Mouse (Mus musculus) G1E (cell line): Measurements from ENCODE around the gene C1qtnf4.

Source experiments
- CTCF ChIP-seq: IDR thresholded peaks from 2 replicates; pipeline ENCODE4 v1.5.1; 2012; ENCODE audit warnings: low read depth, low read length, inconsistent platforms, mixed read lengths
- GATA1 ChIP-seq: IDR thresholded peaks from 2 replicates; pipeline ENCODE4 v1.6.1; 2012; ENCODE audit warnings: borderline replicate concordance, low read length, inconsistent platforms, mixed read lengths
- GATA2 ChIP-seq: IDR thresholded peaks from 2 replicates; pipeline ENCODE4 v1.6.1; 2012; ENCODE audit warnings: low read depth, low read length, inconsistent platforms, borderline replicate concordance
- POLR2AphosphoS5 ChIP-seq: IDR thresholded peaks from 2 replicates; pipeline ENCODE4 v1.6.1; 2012; ENCODE audit warnings: low read depth, low read length, inconsistent platforms; ENCODE audit not compliant: insufficient replicate concordance
- TAL1 ChIP-seq: conservative IDR thresholded peaks from 2 replicates; pipeline ENCODE4 v1.6.1; 2012; ENCODE audit warnings: low read depth, low read length, inconsistent platforms, mixed read lengths

- TF ChIP-seq CTCF (no peak), POLR2AphosphoS5 (no peak), GATA1 (no peak), GATA2 (no peak), TAL1 (no peak)
Observed at GRCm38 (mm10) chr2:90910861-90911260, 25.2 kb downstream of the C1qtnf4 start.
